16 mouse cellular contexts compared by ENCODE assay signal in genomic region chr6:67220731-67221130, GRCm38 (mm10).
"Had no signal": no experiment of that assay in that cellular context is flagged by ENCODE, and none has a peak within 500 bp of the region (broad histone marks: within the 10 kb centered on the region; RNA-seq: fewer than 3 reads in every experiment).

No protein-coding gene starts in this region.

- H3K27me3 ChIP-seq: megakaryocyte, embryonic 14.5 days; midbrain, embryonic 13.5 days; midbrain, embryonic 15.5 days; neural tube, embryonic 12.5 days had no signal

- ATAC-seq: midbrain, embryonic 13.5 days; midbrain, embryonic 15.5 days had no signal

- H3K9ac ChIP-seq: lung, embryonic 14.5 days; midbrain, embryonic 13.5 days; midbrain, embryonic 15.5 days; neural tube, embryonic 12.5 days had no signal

- H3K27ac ChIP-seq: macrophage; midbrain, embryonic 13.5 days; midbrain, embryonic 15.5 days; neural tube, embryonic 12.5 days had no signal

- H3K4me2 ChIP-seq: lung, embryonic 14.5 days; midbrain, embryonic 11.5 days; midbrain, embryonic 13.5 days; midbrain, embryonic 15.5 days; neural tube, embryonic 12.5 days had no signal

- H3K4me3 ChIP-seq: megakaryocyte, embryonic 14.5 days; midbrain, embryonic 13.5 days; midbrain, embryonic 15.5 days; neural tube, embryonic 12.5 days had no signal

- DNase-seq: lung, adult 18-20 months; lung, embryonic 14.5 days; lung, postnatal 14 days; lung, postnatal 36 days; right cerebral cortex, postnatal 25 days; right cerebral cortex, postnatal 4 days; spleen, adult 18-20 months; thymus, adult 18-20 months; thymus, postnatal 14 days; thymus, postnatal 36 days had no signal

- H3K9me3 ChIP-seq: megakaryocyte, embryonic 14.5 days; midbrain, embryonic 13.5 days; midbrain, embryonic 15.5 days had no signal

- H3K36me3 ChIP-seq: midbrain, embryonic 13.5 days; midbrain, embryonic 15.5 days; neural tube, embryonic 12.5 days had no signal

- H3K4me1 ChIP-seq: megakaryocyte, embryonic 14.5 days; midbrain, embryonic 13.5 days; midbrain, embryonic 15.5 days; neural tube, embryonic 12.5 days had no signal
